Mouse (Mus musculus): ENCODE data around the gene Glipr2.

GRCm38 (mm10) chr4:44004623-44005409 lies 47.6 kb downstream of the Glipr2 start:
- TF ChIP-seq POLR2A (IDR thresholded peaks at IDR 0.05; ENCODE audit: low read depth, low read length) (no peak), CTCF (IDR thresholded peaks at IDR 0.05; ENCODE audit: extremely low read depth, insufficient read length, insufficient replicate concordance, low read depth, low read length) (no peak)

Measured in small intestine, adult 2 months (tissue).